Mouse (Mus musculus): ENCODE results near the gene Birc2. TPM values are rescaled to one million over a fixed set of nuclear protein-coding genes. Genes with fewer than 3 reads are reported as not detected.
A peak's percentile ranks its signal among the peaks of the same experiment; 100 is the strongest.
"Not testable (repeated sequence)": the region's sequence is repeated elsewhere in the genome, so short reads cannot be mapped to it uniquely, and the experiment has no call there.

Birc2 gene
- polyA plus RNA-seq, 1 experiment from 2014 or later = 47.7 TPM

DNA sequence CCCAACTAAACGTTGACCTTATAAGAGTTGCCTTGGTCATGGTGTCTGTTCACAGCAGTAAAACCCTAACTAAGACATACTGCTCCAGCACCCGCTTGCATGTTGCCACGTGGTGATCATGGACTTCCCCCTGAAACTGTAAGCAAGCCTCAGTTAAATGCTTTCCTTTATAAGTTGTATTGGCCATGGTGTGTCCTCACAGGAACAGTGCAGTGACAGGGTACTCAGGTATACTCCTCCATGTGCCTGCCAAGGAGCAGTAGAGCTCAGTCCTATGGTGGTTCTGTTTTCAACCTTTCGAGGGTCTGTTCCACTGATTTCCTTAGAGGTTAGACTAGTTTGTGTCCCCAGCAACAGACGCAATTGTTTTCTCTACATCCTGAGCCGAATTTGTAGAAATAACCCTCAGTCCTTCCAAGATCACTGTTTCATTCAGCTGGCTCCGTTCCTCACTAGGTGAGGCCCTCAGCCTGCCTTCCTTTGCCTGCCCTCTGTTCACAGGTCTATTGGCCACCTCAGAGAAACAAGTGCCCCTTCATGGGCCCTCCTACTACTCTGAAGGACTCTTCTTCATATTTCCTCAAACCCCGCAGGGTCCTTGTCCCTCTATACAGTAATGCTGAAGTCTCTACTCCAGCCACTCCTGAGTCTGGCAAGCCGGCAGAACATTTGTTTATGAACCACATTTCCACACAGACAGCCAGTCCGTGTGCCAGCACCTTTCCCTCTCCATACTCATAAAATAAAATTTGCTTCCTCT, 33.9 kb upstream of the Birc2 start:
- Histone ChIP-seq H3K4me1 (replicated peaks; ENCODE audit: control insufficient read depth, insufficient read depth, low read length) (peaks cover 4% of the 10 kb centered on the region), H3K27ac (ENCODE audit: low read depth, low read length) (no peak overlapping the region), H3K36me3 (ENCODE audit: control insufficient read depth, insufficient read depth, low read length) (no peaks in the 10 kb centered on the region), H3K9ac (ENCODE audit: low read length) (no peak overlapping the region), H3K9me3 (ENCODE audit: control insufficient read depth, low read length) (no peaks in the 10 kb centered on the region), H3K27me3 (ENCODE audit: control insufficient read depth, insufficient read depth, low read length) (no peaks in the 10 kb centered on the region), H3K4me2 (ENCODE audit: low read depth, low read length, severe bottlenecking) (no peak overlapping the region), H3K4me3 (ENCODE audit: low read depth, low read length) (no peak overlapping the region)
- ATAC-seq (replicated peaks; ENCODE audit: low FRiP score) (no peak), DNase-seq (ENCODE audit: low spot score) (no peak)
- WGBS = 91% methylated on average over 10 of the region's 10 CpGs

DNA sequence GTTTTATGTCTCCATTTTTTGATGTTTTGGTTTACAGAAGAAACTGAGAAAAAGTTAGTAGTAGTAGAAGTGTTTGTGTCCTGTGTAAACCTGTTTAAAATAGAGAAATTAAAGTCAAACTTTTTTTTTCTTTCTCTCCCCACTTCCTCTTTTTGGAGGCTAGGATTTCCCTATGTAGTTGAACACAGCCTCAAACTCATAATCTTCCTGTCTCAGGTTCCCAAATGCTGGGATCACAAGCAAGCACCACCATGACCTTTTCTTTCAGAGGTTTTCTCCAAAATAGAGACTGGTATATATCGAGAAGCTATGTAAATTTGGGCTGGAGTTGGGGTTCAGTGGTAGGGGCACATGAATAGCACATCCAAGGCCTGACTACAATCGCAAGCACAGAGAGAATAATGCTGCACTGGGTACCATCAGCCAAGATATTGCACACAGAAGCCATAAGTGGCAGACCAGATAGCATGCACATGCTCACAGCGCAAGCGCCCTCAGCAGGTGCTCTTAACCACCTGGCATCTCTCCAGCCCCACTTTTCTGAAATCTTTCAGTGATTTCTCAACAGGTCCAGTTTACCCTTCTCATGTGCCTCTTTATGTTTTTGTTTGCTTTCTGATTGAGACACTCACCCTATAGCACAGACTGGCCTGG, 32.1 kb upstream of the Birc2 start:
- Histone ChIP-seq H3K4me1 (replicated peaks; ENCODE audit: control insufficient read depth, insufficient read depth, low read length) (peaks cover 4% of the 10 kb centered on the region), H3K27ac (ENCODE audit: low read depth, low read length) (no peak overlapping the region), H3K4me3 (ENCODE audit: low read depth, low read length) (no peak overlapping the region), H3K9me3 (ENCODE audit: control insufficient read depth, low read length) (no peaks in the 10 kb centered on the region), H3K36me3 (ENCODE audit: control insufficient read depth, insufficient read depth, low read length) (no peaks in the 10 kb centered on the region), H3K4me2 (ENCODE audit: low read depth, low read length, severe bottlenecking) (no peak overlapping the region), H3K27me3 (ENCODE audit: control insufficient read depth, insufficient read depth, low read length) (no peaks in the 10 kb centered on the region), H3K9ac (ENCODE audit: low read length) (no peak overlapping the region)
- ATAC-seq (replicated peaks; ENCODE audit: low FRiP score) = no peak
- WGBS = 88% methylated on average over 4 of the region's 4 CpGs
- DNase-seq (ENCODE audit: low spot score) = peak; percentile 25

DNA sequence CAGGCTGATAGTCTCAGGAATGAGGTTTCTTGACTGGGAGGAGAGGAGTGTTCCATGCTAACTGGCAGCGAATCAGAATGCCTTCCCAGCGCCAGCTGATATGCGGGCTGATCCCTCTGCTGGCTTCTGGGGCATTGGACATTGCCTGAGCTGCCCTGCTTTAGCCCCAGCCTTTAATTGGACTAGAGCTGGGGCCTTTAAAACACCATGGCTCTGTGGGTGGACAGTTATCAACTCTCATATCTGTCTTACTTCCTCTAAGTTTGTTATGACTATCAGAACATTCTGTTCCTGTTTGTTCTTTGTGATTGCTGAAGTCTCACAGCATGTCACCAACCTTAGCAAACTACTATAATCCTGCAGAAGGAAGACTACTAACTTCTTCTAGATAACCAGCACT, 31.1 kb upstream of the Birc2 start:
- ATAC-seq (replicated peaks; ENCODE audit: low FRiP score) (no peak), DNase-seq (ENCODE audit: low spot score) (peak; percentile 45)
- no peaks in the 10 kb centered on the region for H3K9me3 ChIP-seq (ENCODE audit: control insufficient read depth, low read length)
- 89% methylated on average over 3 of the region's 3 CpGs for WGBS
- no peak overlapping the region for H3K9ac ChIP-seq (ENCODE audit: low read length)
- H3K27ac ChIP-seq (ENCODE audit: low read depth, low read length) = no peak overlapping the region
- H3K27me3 ChIP-seq (ENCODE audit: control insufficient read depth, insufficient read depth, low read length) = no peaks in the 10 kb centered on the region
- no peak overlapping the region for H3K4me2 ChIP-seq (ENCODE audit: low read depth, low read length, severe bottlenecking)
- H3K4me3 ChIP-seq (ENCODE audit: low read depth, low read length) = no peak overlapping the region
- H3K4me1 ChIP-seq (replicated peaks; ENCODE audit: control insufficient read depth, insufficient read depth, low read length) = peaks cover 4% of the 10 kb centered on the region
- H3K36me3 ChIP-seq (ENCODE audit: control insufficient read depth, insufficient read depth, low read length) = no peaks in the 10 kb centered on the region

DNA sequence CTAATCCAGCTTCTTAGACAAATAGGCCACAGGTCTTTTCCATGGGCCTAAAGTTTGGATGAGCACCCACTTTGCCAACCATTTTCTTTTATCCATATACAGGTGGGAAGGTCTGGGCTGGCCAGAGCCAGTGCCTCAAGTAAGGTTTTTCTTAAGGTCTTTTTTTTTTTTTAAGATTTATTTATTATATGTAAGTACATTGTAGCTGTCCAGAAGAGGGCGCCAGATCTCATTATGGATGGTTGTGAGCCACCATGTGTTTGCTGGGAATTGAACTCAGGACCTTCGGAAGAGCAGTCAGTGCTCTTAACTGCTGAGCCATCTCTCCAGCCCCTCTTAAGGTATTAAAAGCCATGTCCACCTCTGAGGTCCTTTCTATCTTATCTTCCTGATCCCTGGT, 30.1 kb upstream of the Birc2 start:
- H3K9ac ChIP-seq (ENCODE audit: low read length); H3K9me3 ChIP-seq (ENCODE audit: control insufficient read depth, low read length); H3K36me3 ChIP-seq (ENCODE audit: control insufficient read depth, insufficient read depth, low read length); H3K27me3 ChIP-seq (ENCODE audit: control insufficient read depth, insufficient read depth, low read length); DNase-seq (ENCODE audit: low spot score); ATAC-seq (replicated peaks; ENCODE audit: low FRiP score); H3K27ac ChIP-seq (ENCODE audit: low read depth, low read length); H3K4me1 ChIP-seq (replicated peaks; ENCODE audit: control insufficient read depth, insufficient read depth, low read length); H3K4me3 ChIP-seq (ENCODE audit: low read depth, low read length); H3K4me2 ChIP-seq (ENCODE audit: low read depth, low read length, severe bottlenecking): not testable (repeated sequence)
- 70% methylated on average over 2 of the region's 2 CpGs for WGBS

DNA sequence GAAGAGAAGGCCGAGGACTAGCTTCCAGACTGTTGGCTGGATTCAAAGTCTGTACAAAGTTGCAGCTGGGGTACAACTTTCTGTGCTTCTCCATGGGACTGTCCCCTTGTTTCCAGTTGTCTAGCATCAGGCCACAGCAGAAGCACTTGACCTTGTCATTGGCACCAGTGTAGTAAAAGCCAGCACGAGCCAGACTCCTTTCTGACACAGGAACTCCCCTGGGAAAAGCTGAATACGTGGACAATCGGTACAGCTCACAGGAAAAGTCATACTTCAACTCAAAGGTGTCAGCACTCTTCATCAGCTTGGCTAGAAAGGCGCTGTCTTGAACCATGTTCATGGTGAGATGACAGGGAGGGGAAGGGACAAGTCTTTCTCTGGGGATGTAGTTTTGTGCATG, 24.1 kb upstream of the Birc2 start:
- H3K36me3 ChIP-seq (ENCODE audit: control insufficient read depth, insufficient read depth, low read length) = no peaks in the 10 kb centered on the region
- H3K27me3 ChIP-seq (ENCODE audit: control insufficient read depth, insufficient read depth, low read length) = no peaks in the 10 kb centered on the region
- H3K4me3 ChIP-seq (ENCODE audit: low read depth, low read length) = no peak overlapping the region
- no peak overlapping the region for H3K27ac ChIP-seq (ENCODE audit: low read depth, low read length)
- ATAC-seq (replicated peaks; ENCODE audit: low FRiP score) = no peak
- WGBS = 88% methylated on average over 5 of the region's 5 CpGs
- H3K4me2 ChIP-seq (ENCODE audit: low read depth, low read length, severe bottlenecking) = no peak overlapping the region
- H3K9me3 ChIP-seq (ENCODE audit: control insufficient read depth, low read length) = no peaks in the 10 kb centered on the region
- H3K4me1 ChIP-seq (replicated peaks; ENCODE audit: control insufficient read depth, insufficient read depth, low read length) = no peaks in the 10 kb centered on the region
- DNase-seq (ENCODE audit: low spot score) = peak; percentile 27
- no peak overlapping the region for H3K9ac ChIP-seq (ENCODE audit: low read length)

DNA sequence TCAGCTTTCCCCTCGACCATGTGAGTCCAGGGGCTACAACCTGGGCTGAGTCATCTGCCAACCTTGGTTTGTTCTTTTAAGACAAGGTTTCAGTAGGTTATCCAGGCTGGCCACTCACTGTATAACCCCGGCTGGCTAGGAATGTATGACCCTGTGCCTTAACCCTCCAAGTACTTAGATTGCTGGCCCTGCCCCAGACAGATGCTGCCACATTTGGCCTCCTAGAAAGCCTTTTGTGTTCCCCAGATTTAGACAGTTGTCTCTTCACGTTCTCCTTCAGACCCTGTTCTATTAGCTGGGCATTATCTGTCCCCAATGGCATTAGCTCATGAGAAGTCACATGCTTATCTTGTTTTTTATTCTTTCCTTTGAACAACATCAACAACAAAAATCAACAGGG, 19.0 kb upstream of the Birc2 start:
- DNase-seq (ENCODE audit: low spot score) (no peak), ATAC-seq (replicated peaks; ENCODE audit: low FRiP score) (no peak)
- WGBS = 61% methylated on average over 3 of the region's 3 CpGs
- H3K27me3 ChIP-seq (ENCODE audit: control insufficient read depth, insufficient read depth, low read length) = no peaks in the 10 kb centered on the region
- no peaks in the 10 kb centered on the region for H3K36me3 ChIP-seq (ENCODE audit: control insufficient read depth, insufficient read depth, low read length)
- no peak overlapping the region for H3K4me2 ChIP-seq (ENCODE audit: low read depth, low read length, severe bottlenecking)
- H3K4me1 ChIP-seq (replicated peaks; ENCODE audit: control insufficient read depth, insufficient read depth, low read length) = no peaks in the 10 kb centered on the region
- H3K9ac ChIP-seq (ENCODE audit: low read length) = no peak overlapping the region
- H3K27ac ChIP-seq (ENCODE audit: low read depth, low read length) = no peak overlapping the region
- no peaks in the 10 kb centered on the region for H3K9me3 ChIP-seq (ENCODE audit: control insufficient read depth, low read length)
- H3K4me3 ChIP-seq (ENCODE audit: low read depth, low read length) = no peak overlapping the region

DNA sequence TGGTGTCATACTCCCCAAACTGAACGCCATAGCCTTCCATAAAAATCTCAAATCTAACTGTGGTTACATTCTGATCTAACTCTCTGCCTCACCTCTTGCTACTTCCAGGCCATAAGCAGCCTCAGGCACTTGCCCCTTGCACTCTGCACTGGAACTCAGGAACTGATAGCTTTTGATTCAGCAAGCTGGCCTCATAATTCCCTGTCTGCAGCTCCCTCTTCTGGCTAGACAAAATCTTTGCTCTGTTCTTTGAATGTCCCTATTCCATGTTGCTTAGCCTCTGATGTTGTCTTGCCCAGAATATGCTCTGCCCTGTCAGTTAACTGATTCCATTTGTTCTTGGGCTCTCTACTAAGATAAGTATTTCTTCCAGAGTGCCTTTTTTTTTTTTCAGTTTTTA, 18.5 kb upstream of the Birc2 start:
- H3K9ac ChIP-seq (ENCODE audit: low read length) = no peak overlapping the region
- no peaks in the 10 kb centered on the region for H3K36me3 ChIP-seq (ENCODE audit: control insufficient read depth, insufficient read depth, low read length)
- ATAC-seq (replicated peaks; ENCODE audit: low FRiP score) = peak; percentile 45
- no peaks in the 10 kb centered on the region for H3K4me1 ChIP-seq (replicated peaks; ENCODE audit: control insufficient read depth, insufficient read depth, low read length)
- no peak overlapping the region for H3K4me2 ChIP-seq (ENCODE audit: low read depth, low read length, severe bottlenecking)
- DNase-seq (ENCODE audit: low spot score) = no peak
- 33% methylated on average over 1 of the region's 1 CpGs for WGBS
- no peak overlapping the region for H3K27ac ChIP-seq (ENCODE audit: low read depth, low read length)
- H3K27me3 ChIP-seq (ENCODE audit: control insufficient read depth, insufficient read depth, low read length) = no peaks in the 10 kb centered on the region
- H3K9me3 ChIP-seq (ENCODE audit: control insufficient read depth, low read length) = no peaks in the 10 kb centered on the region
- no peak overlapping the region for H3K4me3 ChIP-seq (ENCODE audit: low read depth, low read length)

DNA sequence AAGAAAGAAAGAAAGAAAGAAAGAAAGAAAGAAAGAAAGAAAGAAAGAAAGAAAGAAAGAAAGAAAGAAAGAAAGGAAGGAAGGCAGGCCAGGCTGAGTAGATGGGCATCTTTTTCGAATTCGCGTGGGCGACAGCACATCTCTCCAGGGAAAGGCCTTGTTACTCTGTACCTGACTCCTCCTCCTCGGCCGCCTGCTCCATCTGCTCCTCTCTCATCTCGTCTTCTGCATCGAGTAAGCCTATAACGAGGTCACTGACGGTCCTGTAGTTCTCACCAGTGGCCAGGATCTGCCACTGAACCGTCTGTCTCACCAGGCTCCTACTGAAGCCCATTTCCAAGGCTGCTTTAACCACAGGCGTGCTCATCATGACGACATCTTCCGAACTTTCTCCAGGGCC, 17.3 kb upstream of the Birc2 start:
- H3K27me3 ChIP-seq (ENCODE audit: control insufficient read depth, insufficient read depth, low read length); H3K27ac ChIP-seq (ENCODE audit: low read depth, low read length); DNase-seq (ENCODE audit: low spot score); H3K9ac ChIP-seq (ENCODE audit: low read length); ATAC-seq (replicated peaks; ENCODE audit: low FRiP score); H3K4me2 ChIP-seq (ENCODE audit: low read depth, low read length, severe bottlenecking); H3K4me1 ChIP-seq (replicated peaks; ENCODE audit: control insufficient read depth, insufficient read depth, low read length); H3K36me3 ChIP-seq (ENCODE audit: control insufficient read depth, insufficient read depth, low read length); H3K9me3 ChIP-seq (ENCODE audit: control insufficient read depth, low read length); H3K4me3 ChIP-seq (ENCODE audit: low read depth, low read length): not testable (repeated sequence)
- WGBS = 71% methylated on average over 14 of the region's 14 CpGs

Measured in forebrain, embryonic 11.5 days (tissue).